Mouse (Mus musculus) midbrain, embryonic 13.5 days (tissue): ENCODE measurements around the gene Elmod2. TPM values are rescaled to one million over a fixed set of nuclear protein-coding genes. Genes with fewer than 3 reads are reported as not detected.
"Not testable (repeated sequence)": the region's sequence is repeated elsewhere in the genome, so short reads cannot be mapped to it uniquely, and the experiment has no call there.

Source experiments
- ATAC-seq: fragments of 200-750 bp; cut with Nextera tagmentation; 2 replicates; pipeline ENCODE4 v1.8.0; 2017; ENCODE audit warnings: mild to moderate bottlenecking, moderate TSS enrichment, moderate library complexity
- H3K27ac ChIP-seq: fragments of 300-500 bp; sonication (generic); 2 replicates; pipeline ENCODE4 v1.5.1; 2015; ENCODE audit warnings: inconsistent platforms, mild to moderate bottlenecking, moderate library complexity
- H3K27me3 ChIP-seq: fragments of 300-500 bp; sonication (generic); 2 replicates; pipeline ENCODE4 v1.6.1; 2015; ENCODE audit warnings: mild to moderate bottlenecking, inconsistent platforms
- H3K36me3 ChIP-seq: fragments of 300-500 bp; sonication (generic); 2 replicates; pipeline ENCODE4 v1.6.1; 2015; ENCODE audit warnings: mild to moderate bottlenecking, inconsistent platforms
- H3K4me1 ChIP-seq: fragments of 300-500 bp; sonication (generic); replicated peaks from 2 replicates; pipeline ENCODE4 v1.6.1; 2015; ENCODE audit warnings: inconsistent platforms
- H3K4me2 ChIP-seq: fragments of 300-500 bp; sonication (generic); replicated peaks from 2 replicates; pipeline ENCODE4 v1.6.1; 2015; ENCODE audit warnings: moderate library complexity, mild to moderate bottlenecking, inconsistent platforms
- H3K4me3 ChIP-seq: fragments of 300-500 bp; sonication (generic); replicated peaks from 2 replicates; pipeline ENCODE4 v1.5.1; 2015; ENCODE audit warnings: mild to moderate bottlenecking, inconsistent platforms
- H3K9ac ChIP-seq: fragments of 300-500 bp; sonication (generic); replicated peaks from 2 replicates; pipeline ENCODE4 v1.6.1; 2015; ENCODE audit warnings: mild to moderate bottlenecking, inconsistent platforms
- H3K9me3 ChIP-seq: fragments of 300-500 bp; sonication (generic); 2 replicates; pipeline ENCODE4 v1.6.1; 2016; ENCODE audit warnings: mild to moderate bottlenecking, inconsistent platforms
- WGBS: fragments of 180-500 bp; shearing (Covaris S2); methylation state at CpG from one replicate; pipeline ENCODE4 v1.1.7; 2015; 5-methylcytosine and 5-hydroxymethylcytosine counted together
- polyA plus RNA-seq: library from polyadenylated mRNA; unstranded; fragments of >200 nt; fragmentation: Nextera tagmentation; extraction: Ambion mirVana; gene quantifications from 2 replicates; pipeline ENCODE4 v1.2.1, GENCODE M21; 2015

The Elmod2 gene
- polyA plus RNA-seq, 1 experiment from 2014 or later, result 30.5 TPM

- no peak overlapping the region for H3K4me3 ChIP-seq
- H3K36me3 ChIP-seq, result peaks cover 52% of the 10 kb centered on the region
- WGBS, result 83% methylated on average over 2 of the region's 2 CpGs
- no peak overlapping the region for H3K9ac ChIP-seq
- no peaks in the 10 kb centered on the region for H3K27me3 ChIP-seq
- H3K9me3 ChIP-seq, result no peaks in the 10 kb centered on the region
- no peak overlapping the region for H3K4me2 ChIP-seq
- no peak overlapping the region for H3K27ac ChIP-seq
- H3K4me1 ChIP-seq, result no peaks in the 10 kb centered on the region
- no peak for ATAC-seq
These were observed 9.2 kb downstream of the Elmod2 start for GRCm38 (mm10) chr8:83323056-83323455.

- WGBS, result 94% methylated on average over 6 of the region's 6 CpGs
- H3K27me3 ChIP-seq, result no peaks in the 10 kb centered on the region
- H3K9ac ChIP-seq, result no peak overlapping the region
- peaks cover 50% of the 10 kb centered on the region for H3K36me3 ChIP-seq
- ATAC-seq, result no peak
- H3K4me1 ChIP-seq, result no peaks in the 10 kb centered on the region
- no peak overlapping the region for H3K4me3 ChIP-seq
- H3K9me3 ChIP-seq, result no peaks in the 10 kb centered on the region
- H3K4me2 ChIP-seq, result no peak overlapping the region
- H3K27ac ChIP-seq, result no peak overlapping the region
These were observed 9.9 kb downstream of the Elmod2 start for GRCm38 (mm10) chr8:83322374-83322773.

GRCm38 (mm10) chr8:83320543-83320942, 11.7 kb downstream of the Elmod2 start:
- WGBS, result 42% methylated on average over 3 of the region's 3 CpGs
- H3K9me3 ChIP-seq, result no peaks in the 10 kb centered on the region
- no peak overlapping the region for H3K27ac ChIP-seq
- ATAC-seq, result no peak; the same call in 1 of the 2 replicates
- no peaks in the 10 kb centered on the region for H3K27me3 ChIP-seq
- H3K4me2 ChIP-seq, result no peak overlapping the region
- no peak overlapping the region for H3K9ac ChIP-seq
- peaks cover 58% of the 10 kb centered on the region for H3K36me3 ChIP-seq
- no peak overlapping the region for H3K4me3 ChIP-seq
- no peaks in the 10 kb centered on the region for H3K4me1 ChIP-seq

- H3K36me3 ChIP-seq, result peaks cover 53% of the 10 kb centered on the region
- H3K27ac ChIP-seq, result no peak overlapping the region
- 87% methylated on average over 2 of the region's 2 CpGs for WGBS
- H3K27me3 ChIP-seq, result no peaks in the 10 kb centered on the region
- no peaks in the 10 kb centered on the region for H3K4me1 ChIP-seq
- no peaks in the 10 kb centered on the region for H3K9me3 ChIP-seq
- H3K4me3 ChIP-seq, result no peak overlapping the region
- no peak overlapping the region for H3K9ac ChIP-seq
- no peak for ATAC-seq
- H3K4me2 ChIP-seq, result no peak overlapping the region
These were observed 16.6 kb downstream of the Elmod2 start for GRCm38 (mm10) chr8:83315691-83316090.

- not testable (repeated sequence) for H3K9me3 ChIP-seq, H3K27me3 ChIP-seq, H3K4me2 ChIP-seq, H3K27ac ChIP-seq, H3K4me3 ChIP-seq, H3K9ac ChIP-seq, H3K4me1 ChIP-seq, ATAC-seq
- H3K36me3 ChIP-seq, result peaks cover 48% of the 10 kb centered on the region
- 89% methylated on average over 4 of the region's 4 CpGs for WGBS
These were observed 17.2 kb downstream of the Elmod2 start for GRCm38 (mm10) chr8:83315084-83315483.

GRCm38 (mm10) chr8:83309836-83310235, 22.4 kb downstream of the Elmod2 start:
- Histone ChIP-seq H3K27ac (no peak overlapping the region), H3K36me3 (peaks cover 12% of the 10 kb centered on the region), H3K4me3 (no peak overlapping the region), H3K4me1 (no peaks in the 10 kb centered on the region), H3K27me3 (no peaks in the 10 kb centered on the region), H3K9ac (no peak overlapping the region), H3K4me2 (no peak overlapping the region), H3K9me3 (no peaks in the 10 kb centered on the region)
- 96% methylated on average over 6 of the region's 6 CpGs for WGBS
- ATAC-seq, result no peak

GRCm38 (mm10) chr8:83304946-83305345, 27.3 kb downstream of the Elmod2 start:
- 80% methylated on average over 1 of the region's 1 CpGs for WGBS

GRCm38 (mm10) chr8:83300135-83300534, 32.2 kb downstream of the Elmod2 start:
- H3K27me3 ChIP-seq, result no peaks in the 10 kb centered on the region
- no peak overlapping the region for H3K27ac ChIP-seq
- 59% methylated on average over 1 of the region's 1 CpGs for WGBS
- no peaks in the 10 kb centered on the region for H3K4me1 ChIP-seq
- no peak overlapping the region for H3K9ac ChIP-seq
- no peak overlapping the region for H3K4me2 ChIP-seq
- no peaks in the 10 kb centered on the region for H3K9me3 ChIP-seq
- ATAC-seq, result no peak
- no peak overlapping the region for H3K4me3 ChIP-seq
- H3K36me3 ChIP-seq, result no peaks in the 10 kb centered on the region

More at GRCm38 (mm10) chr8:83304946-83305345, 27.3 kb downstream of the Elmod2 start:
- Histone ChIP-seq H3K27ac (no peak overlapping the region), H3K36me3 (no peaks in the 10 kb centered on the region), H3K4me2 (no peak overlapping the region), H3K27me3 (no peaks in the 10 kb centered on the region), H3K4me1 (no peaks in the 10 kb centered on the region), H3K9ac (no peak overlapping the region), H3K9me3 (no peaks in the 10 kb centered on the region), H3K4me3 (no peak overlapping the region)
- no peak for ATAC-seq

GRCm38 (mm10) chr8:83297375-83297774, 34.9 kb downstream of the Elmod2 start:
- H3K9me3 ChIP-seq, result no peaks in the 10 kb centered on the region
- no peaks in the 10 kb centered on the region for H3K4me1 ChIP-seq
- WGBS, result 91% methylated on average over 4 of the region's 4 CpGs
- no peak overlapping the region for H3K27ac ChIP-seq
- no peak for ATAC-seq
- H3K4me2 ChIP-seq, result no peak overlapping the region
- no peak overlapping the region for H3K4me3 ChIP-seq
- H3K36me3 ChIP-seq, result no peaks in the 10 kb centered on the region
- H3K9ac ChIP-seq, result no peak overlapping the region
- no peaks in the 10 kb centered on the region for H3K27me3 ChIP-seq

- Histone ChIP-seq H3K9ac (no peak within 1 kb of the TSS), H3K36me3 (no peaks in the 10 kb centered on the region), H3K9me3 (no peaks in the 10 kb centered on the region), H3K4me2 (peak within 1 kb of the TSS; percentile 47), H3K27ac (no peak within 1 kb of the TSS), H3K4me1 (peaks cover 6% of the 10 kb centered on the region), H3K4me3 (peak within 1 kb of the TSS; percentile 14; the same call in 1 of the 2 replicates), H3K27me3 (peaks cover 18% of the 10 kb centered on the region)
- ATAC-seq, result peak; percentile 27; the same call in 1 of the 2 replicates
- 4% methylated on average over 19 of the region's 20 CpGs for WGBS
These were observed 42.1 kb downstream of the Elmod2 start, which contains the start of gene Ucp1 for GRCm38 (mm10) chr8:83290176-83290575. TSS of gene Ucp1 (plus strand) at chr8:83290352.

GRCm38 (mm10) chr8:83285391-83285790, 46.9 kb downstream of the Elmod2 start:
- Histone ChIP-seq H3K9me3 (no peaks in the 10 kb centered on the region), H3K4me2 (no peak overlapping the region), H3K36me3 (no peaks in the 10 kb centered on the region), H3K4me1 (peaks cover 6% of the 10 kb centered on the region), H3K27me3 (peaks cover 13% of the 10 kb centered on the region), H3K9ac (no peak overlapping the region), H3K27ac (no peak overlapping the region), H3K4me3 (no peak overlapping the region)
- 85% methylated on average over 8 of the region's 8 CpGs for WGBS
- ATAC-seq, result no peak

- Histone ChIP-seq H3K4me3 (no peak overlapping the region), H3K9me3 (no peaks in the 10 kb centered on the region), H3K4me2 (no peak overlapping the region), H3K27me3 (no peaks in the 10 kb centered on the region), H3K4me1 (no peaks in the 10 kb centered on the region), H3K27ac (no peak overlapping the region), H3K36me3 (peaks cover 14% of the 10 kb centered on the region), H3K9ac (no peak overlapping the region)
- ATAC-seq, result no peak
- WGBS, result 89% methylated on average over 6 of the region's 6 CpGs
These were observed 53.9 kb downstream of the Elmod2 start for GRCm38 (mm10) chr8:83278431-83278830.

- Histone ChIP-seq H3K27ac (no peak overlapping the region), H3K4me3 (no peak overlapping the region), H3K36me3 (peaks cover 37% of the 10 kb centered on the region), H3K9ac (no peak overlapping the region), H3K4me1 (no peaks in the 10 kb centered on the region), H3K9me3 (no peaks in the 10 kb centered on the region), H3K27me3 (no peaks in the 10 kb centered on the region), H3K4me2 (no peak overlapping the region)
- WGBS, result 72% methylated on average over 11 of the region's 11 CpGs
- no peak for ATAC-seq
These were observed 57.8 kb downstream of the Elmod2 start for GRCm38 (mm10) chr8:83274470-83274869.
